Comparison of ENCODE assay signal across 9 mouse cellular contexts in the genomic region with DNA sequence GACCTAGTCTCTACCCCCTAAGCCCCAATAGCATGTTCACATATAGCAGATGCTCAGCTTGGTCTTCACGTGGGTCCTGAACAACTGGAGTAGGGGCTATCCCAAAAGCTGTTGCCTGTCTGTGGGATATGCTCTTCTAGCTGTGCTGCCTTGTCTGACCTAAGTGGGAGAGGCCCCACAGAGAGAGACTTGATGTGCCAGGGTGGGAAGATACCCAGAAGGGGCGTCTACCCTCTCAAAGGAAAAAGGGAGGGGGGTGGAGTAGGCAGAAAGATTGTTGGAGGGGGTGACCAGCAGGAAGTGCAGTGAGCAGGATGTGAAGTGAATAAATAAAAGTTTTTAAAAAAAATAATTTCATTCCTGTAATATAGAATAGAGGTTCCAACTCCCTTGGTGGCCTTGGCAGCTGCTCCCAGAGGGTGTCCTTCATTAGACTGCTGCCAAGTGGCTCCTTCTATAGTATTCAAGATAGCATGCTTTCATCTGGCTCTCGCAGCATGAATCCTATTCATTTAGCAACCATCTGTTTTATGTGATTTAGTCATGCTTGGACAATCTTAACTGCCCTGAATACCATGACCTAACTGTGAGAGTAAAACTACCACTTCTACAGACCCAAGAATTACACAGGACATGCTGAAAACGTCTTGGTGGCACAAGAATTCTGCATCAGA.
DNase-seq lines count a peak whose midpoint lies in the region; ATAC-seq lines count a peak whose summit lies in the region.
"Had no signal": no experiment of that assay in that cellular context is flagged by ENCODE, and none has a peak within 500 bp of the region (broad histone marks: within the 10 kb centered on the region; RNA-seq: fewer than 3 reads in every experiment).

No protein-coding gene starts in this region.

- DNase-seq in left cerebral cortex, postnatal 4 days = peak; percentile 84
- DNase-seq in left cerebral cortex, adult 9 months (ENCODE audit: low spot score in 2 of 2) = no peak
- DNase-seq in cerebellum, postnatal 10 days = peak; percentile 70 to 80
- no peak for DNase-seq in embryo, embryonic 11 days
- DNase-seq in c-Kit-positive CD71-positive TER-119-positive erythroid progenitor cells, embryonic 14.5 days (ENCODE audit: low spot score) = no peak
- DNase-seq: kidney, postnatal 10 days; liver had no signal

- no peaks in the 10 kb centered on the region for H3K9me3 ChIP-seq in forebrain, embryonic 16.5 days (ENCODE audit: control insufficient read depth, low read length)
- no peaks in the 10 kb centered on the region for H3K9me3 ChIP-seq in neural tube, embryonic 12.5 days

- ATAC-seq in forebrain, embryonic 16.5 days = peak; percentile 49
- ATAC-seq in neural tube, embryonic 12.5 days (ENCODE audit: low FRiP score, low read depth) = peak; percentile 80

- no peak overlapping the region for H3K9ac ChIP-seq in forebrain, embryonic 16.5 days (replicated peaks; ENCODE audit: low read depth, low read length)
- H3K9ac ChIP-seq in neural tube, embryonic 12.5 days = no peak overlapping the region

- 43% methylated on average over 4 of the region's 4 CpGs for WGBS in forebrain, embryonic 16.5 days
- WGBS in neural tube, embryonic 12.5 days = 41% methylated on average over 4 of the region's 4 CpGs

- H3K4me3 ChIP-seq in forebrain, embryonic 16.5 days (replicated peaks; ENCODE audit: low read length) = no peak overlapping the region
- no peak overlapping the region for H3K4me3 ChIP-seq in neural tube, embryonic 12.5 days

- H3K36me3 ChIP-seq in forebrain, embryonic 16.5 days (ENCODE audit: control insufficient read depth, insufficient read depth) = no peaks in the 10 kb centered on the region
- no peaks in the 10 kb centered on the region for H3K36me3 ChIP-seq in neural tube, embryonic 12.5 days

- no peaks in the 10 kb centered on the region for H3K27me3 ChIP-seq in forebrain, embryonic 16.5 days (replicated peaks; ENCODE audit: control insufficient read depth, insufficient read depth, low read length)
- H3K27me3 ChIP-seq in neural tube, embryonic 12.5 days (replicated peaks) = no peaks in the 10 kb centered on the region; the same call in 1 of the 2 replicates

- H3K4me2 ChIP-seq in forebrain, embryonic 16.5 days (ENCODE audit: low read length) = no peak overlapping the region
- H3K4me2 ChIP-seq in neural tube, embryonic 12.5 days (replicated peaks) = no peak overlapping the region

- intact Hi-C loops in left cerebral cortex, postnatal 4 days (cut with DNase I) = no loop called here

- no peak overlapping the region for H3K27ac ChIP-seq in forebrain, embryonic 16.5 days (ENCODE audit: low read length)
- no peak overlapping the region for H3K27ac ChIP-seq in neural tube, embryonic 12.5 days

- no peaks in the 10 kb centered on the region for H3K4me1 ChIP-seq in forebrain, embryonic 16.5 days (replicated peaks; ENCODE audit: control insufficient read depth, insufficient read depth, low read length)
- no peaks in the 10 kb centered on the region for H3K4me1 ChIP-seq in neural tube, embryonic 12.5 days

Comparison
In these comparisons a context has a peak if more than half of its experiments do, and no peak if none do; other contexts are left out.
1. DNase-seq: peak in left cerebral cortex, postnatal 4 days (single experiment) and cerebellum, postnatal 10 days (2 of 2); none in left cerebral cortex, adult 9 months (0 of 2), embryo, embryonic 11 days (single experiment) and c-Kit-positive CD71-positive TER-119-positive erythroid progenitor cells, embryonic 14.5 days (single experiment).